Mouse (Mus musculus): ENCODE measurements around the gene Csrp2. TPM values are rescaled to one million over a fixed set of nuclear protein-coding genes. Genes with fewer than 3 reads are reported as not detected.

The Csrp2 gene
- polyA plus RNA-seq (2014; fragmentation: Illumina TruSeq; extraction: RNeasy Lipid Tissue Mini Kit (QIAGEN cat#74804); ENCODE audit: low read depth, low replicate concordance): 16.0 TPM

DNA sequence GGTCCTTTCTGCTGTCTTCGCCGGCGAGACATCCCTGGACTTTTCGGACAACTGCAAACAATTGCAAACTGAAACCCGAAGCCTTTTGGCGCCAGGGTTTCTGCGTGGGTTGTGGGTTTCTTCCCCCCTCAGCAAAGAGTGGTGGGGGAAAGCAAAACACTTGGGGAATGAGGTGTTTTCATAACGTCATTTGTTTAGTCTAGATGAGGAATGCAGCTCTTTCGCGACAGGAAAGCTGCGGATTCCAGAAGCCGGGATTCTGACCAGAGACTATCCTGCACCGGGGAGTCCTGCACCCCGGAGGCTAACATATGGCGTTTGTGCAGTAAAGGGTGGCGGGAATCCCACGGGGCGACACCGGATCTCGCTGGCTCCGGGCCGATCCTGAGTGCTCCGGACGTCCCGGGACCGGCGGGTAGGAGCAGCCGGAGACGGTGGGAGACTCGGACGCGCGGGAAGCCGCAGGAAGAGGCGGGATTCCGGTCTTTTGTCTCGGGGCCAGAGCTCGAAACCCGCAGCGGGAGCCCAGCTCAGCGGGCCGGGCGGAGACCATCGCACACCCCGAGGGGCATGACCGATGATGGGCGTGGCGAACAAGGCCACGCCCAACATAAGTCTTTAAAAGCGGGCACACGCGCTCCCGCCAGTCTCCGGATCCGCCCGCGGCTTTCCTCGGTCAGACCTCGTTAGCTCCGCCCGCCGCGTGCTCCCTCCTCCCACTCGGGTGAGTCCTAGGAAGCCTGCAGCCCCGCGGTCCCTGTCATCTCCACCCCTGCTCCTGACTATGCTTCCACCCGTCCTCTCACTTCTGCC, at the start of gene Csrp2:
Gene Csrp2 (plus strand): TSS at position 259 of the 813 bp plus-strand sequence.

Other genes with a start within 250 kb of the Csrp2 start
- 0.29 TPM for gene E2f7, start 174.3 kb upstream of the Csrp2 start, polyA plus RNA-seq (2014; fragmentation: Illumina TruSeq; extraction: RNeasy Lipid Tissue Mini Kit (QIAGEN cat#74804); ENCODE audit: low read depth, low replicate concordance)
- gene Zdhhc17, start 90.4 kb downstream of the Csrp2 start, polyA plus RNA-seq (2014; fragmentation: Illumina TruSeq; extraction: RNeasy Lipid Tissue Mini Kit (QIAGEN cat#74804); ENCODE audit: low read depth, low replicate concordance): 11.6 TPM
- gene Osbpl8, start 245.0 kb downstream of the Csrp2 start, polyA plus RNA-seq (2014; fragmentation: Illumina TruSeq; extraction: RNeasy Lipid Tissue Mini Kit (QIAGEN cat#74804); ENCODE audit: low read depth, low replicate concordance): 36.8 TPM

All from liver, adult 10 weeks (tissue).